Mouse (Mus musculus) hindbrain, embryonic 14.5 days (tissue): ENCODE results near the gene Cadps2. TPM values are rescaled to one million over a fixed set of nuclear protein-coding genes. Genes with fewer than 3 reads are reported as not detected.
A peak's percentile ranks its signal among the peaks of the same experiment; 100 is the strongest.

ENCODE experiments used
- ATAC-seq: fragments of 200-750 bp; cut with Nextera tagmentation; 2 replicates; pipeline ENCODE4 v1.8.0; 2017; ENCODE audit warnings: moderate number of reproducible peaks, mild to moderate bottlenecking, moderate TSS enrichment, moderate library complexity; ENCODE audit not compliant: low FRiP score
- DNase-seq: peaks from one replicate; pipeline ENCODE4 v3.0.0-alpha.2; 2015; ENCODE audit warnings: low spot score
- H3K27ac ChIP-seq: fragments of 300-500 bp; sonication (generic); 2 replicates; pipeline ENCODE4 v1.5.1; 2014; ENCODE audit warnings: mild to moderate bottlenecking, moderate library complexity
- H3K27me3 ChIP-seq: fragments of 300-500 bp; sonication (generic); 2 replicates; pipeline ENCODE4 v1.6.1; 2014; ENCODE audit warnings: mild to moderate bottlenecking, low read length, mixed read lengths; ENCODE audit not compliant: control insufficient read depth, insufficient read depth
- H3K36me3 ChIP-seq: fragments of 300-500 bp; sonication (generic); replicated peaks from 2 replicates; pipeline ENCODE4 v1.6.1; 2014; ENCODE audit not compliant: control insufficient read depth, insufficient read depth
- H3K4me1 ChIP-seq: fragments of 300-500 bp; sonication (generic); replicated peaks from 2 replicates; pipeline ENCODE4 v1.6.1; 2014; ENCODE audit warnings: antibody characterized with exemption, low read length, mixed read lengths; ENCODE audit not compliant: control insufficient read depth, insufficient read depth
- H3K4me2 ChIP-seq: fragments of 300-500 bp; sonication (generic); replicated peaks from 2 replicates; pipeline ENCODE4 v1.6.1; 2014; ENCODE audit warnings: mild to moderate bottlenecking, moderate library complexity
- H3K4me3 ChIP-seq: fragments of 300-500 bp; sonication (generic); replicated peaks from 2 replicates; pipeline ENCODE4 v1.5.1; 2014; ENCODE audit warnings: mild to moderate bottlenecking, low read length
- H3K9ac ChIP-seq: fragments of 300-500 bp; sonication (generic); 2 replicates; pipeline ENCODE4 v1.6.1; 2014
- H3K9me3 ChIP-seq: fragments of 300-500 bp; sonication (generic); 2 replicates; pipeline ENCODE4 v1.6.1; 2016; ENCODE audit warnings: low read length; ENCODE audit not compliant: control insufficient read depth
- WGBS: fragments of 180-500 bp; shearing (Covaris S2); extraction: QIAGEN DNeasy Blood & Tissue Kit; methylation state at CpG from one replicate; pipeline ENCODE4 v1.1.7; 2014; 5-methylcytosine and 5-hydroxymethylcytosine counted together
- polyA plus RNA-seq: library from polyadenylated mRNA; unstranded; fragments of >200 nt; fragmentation: Nextera tagmentation; extraction: Ambion mirVana; gene quantifications from 2 replicates; pipeline ENCODE4 v1.2.1, GENCODE M21; 2014

Gene Cadps2
- polyA plus RNA-seq, 1 experiment from 2014 or later = 12.6 TPM

DNA sequence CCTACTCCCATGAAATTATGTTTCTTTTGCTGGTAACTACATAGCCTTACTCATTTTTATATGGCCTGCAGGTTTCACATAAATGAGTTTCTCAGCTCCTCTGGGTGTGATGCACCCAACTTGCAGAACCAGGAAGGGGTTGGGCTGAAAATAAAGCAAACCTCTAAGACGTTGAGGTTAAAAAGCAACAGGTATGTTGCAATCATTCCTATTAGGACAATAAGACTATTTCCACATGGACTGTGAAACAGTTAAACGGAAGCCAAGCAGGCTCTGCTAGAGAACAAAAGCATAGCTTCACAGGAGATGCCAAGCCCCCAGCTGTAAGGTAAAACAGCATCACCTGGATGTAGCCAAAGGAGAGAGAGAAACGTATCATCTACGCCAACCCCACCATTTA, 115.5 kb downstream of the Cadps2 start:
- DNase-seq (no peak), ATAC-seq (no peak)
- 85% methylated on average over 4 of the region's 4 CpGs for WGBS
- Histone ChIP-seq H3K27ac (no peak overlapping the region), H3K4me1 (no peaks in the 10 kb centered on the region), H3K9ac (no peak overlapping the region), H3K9me3 (no peaks in the 10 kb centered on the region), H3K4me2 (no peak overlapping the region), H3K4me3 (no peak overlapping the region), H3K36me3 (no peaks in the 10 kb centered on the region), H3K27me3 (no peaks in the 10 kb centered on the region)

DNA sequence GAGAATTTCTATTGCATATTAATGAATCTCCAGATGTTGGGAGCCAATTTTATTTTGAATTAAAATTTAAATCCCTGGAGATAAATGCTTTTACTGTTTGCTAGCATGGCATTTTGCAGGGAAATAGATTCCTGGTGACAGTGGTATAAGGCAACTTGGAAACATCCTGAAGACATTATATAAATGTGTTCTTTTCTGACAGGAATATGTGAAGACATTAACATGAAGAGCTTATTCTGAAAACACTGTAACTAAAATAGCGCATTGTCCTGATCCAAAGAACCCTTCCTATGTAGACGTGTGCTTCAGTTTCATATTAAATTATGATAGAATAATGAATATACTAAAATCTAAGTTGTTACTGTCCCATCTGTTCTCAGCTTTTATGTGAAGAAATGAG, 118.8 kb downstream of the Cadps2 start:
- no peak overlapping the region for H3K9ac ChIP-seq
- H3K4me1 ChIP-seq = no peaks in the 10 kb centered on the region
- 91% methylated on average over 2 of the region's 2 CpGs for WGBS
- ATAC-seq = no peak
- H3K27me3 ChIP-seq = no peaks in the 10 kb centered on the region
- H3K36me3 ChIP-seq = no peaks in the 10 kb centered on the region
- DNase-seq = no peak
- no peak overlapping the region for H3K4me2 ChIP-seq
- no peak overlapping the region for H3K27ac ChIP-seq
- no peak overlapping the region for H3K4me3 ChIP-seq
- H3K9me3 ChIP-seq = no peaks in the 10 kb centered on the region

DNA sequence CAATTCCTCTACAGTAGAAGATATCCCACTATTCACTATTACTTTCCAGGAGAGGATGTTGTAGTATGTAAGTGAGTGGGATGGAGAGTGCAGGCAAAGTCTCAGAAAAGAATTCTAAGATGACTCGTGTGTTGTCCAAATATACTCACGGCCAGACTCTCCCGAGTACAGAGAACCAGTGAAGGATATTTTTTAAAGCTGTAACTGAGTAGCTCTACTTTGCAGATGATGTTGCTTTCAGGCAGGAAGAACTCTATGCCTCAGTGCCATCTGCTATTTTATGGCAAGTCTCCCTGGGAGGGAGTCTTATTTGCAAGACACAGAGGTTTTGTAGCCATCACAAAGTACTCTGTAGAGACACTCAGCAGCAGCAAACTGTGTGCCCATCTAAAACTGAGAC, 131.7 kb downstream of the Cadps2 start:
- Histone ChIP-seq H3K27ac (no peak overlapping the region), H3K27me3 (no peaks in the 10 kb centered on the region), H3K36me3 (no peaks in the 10 kb centered on the region), H3K4me2 (no peak overlapping the region), H3K9me3 (no peaks in the 10 kb centered on the region), H3K4me1 (no peaks in the 10 kb centered on the region), H3K4me3 (no peak overlapping the region), H3K9ac (no peak overlapping the region)
- no peak for DNase-seq
- 89% methylated on average over 3 of the region's 3 CpGs for WGBS
- ATAC-seq = no peak

DNA sequence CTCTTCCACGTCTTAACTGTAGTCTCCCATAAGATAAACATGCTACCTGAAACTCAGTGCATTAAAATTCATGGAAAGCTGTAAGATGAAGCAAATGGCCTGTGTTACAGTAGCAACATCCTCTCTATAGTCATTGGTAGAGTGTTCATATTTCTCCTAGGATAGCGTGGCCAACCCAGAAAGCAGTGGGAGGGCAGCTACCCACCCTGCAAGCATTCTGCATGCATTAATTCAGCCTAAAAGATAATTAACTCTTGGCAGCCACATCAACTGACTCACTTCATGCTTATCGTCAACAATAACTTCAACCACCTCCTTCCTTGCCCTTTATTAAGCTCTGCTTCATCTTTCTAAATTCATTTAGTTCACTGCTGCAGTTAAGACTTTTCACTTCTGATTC, 138.3 kb downstream of the Cadps2 start:
- no peak overlapping the region for H3K4me3 ChIP-seq
- no peak overlapping the region for H3K4me2 ChIP-seq
- no peaks in the 10 kb centered on the region for H3K27me3 ChIP-seq
- ATAC-seq (no peak), DNase-seq (no peak)
- no peaks in the 10 kb centered on the region for H3K4me1 ChIP-seq
- no peak overlapping the region for H3K9ac ChIP-seq
- 61% methylated on average over 3 of the region's 3 CpGs for WGBS
- no peaks in the 10 kb centered on the region for H3K9me3 ChIP-seq
- H3K27ac ChIP-seq = no peak overlapping the region
- no peaks in the 10 kb centered on the region for H3K36me3 ChIP-seq

DNA sequence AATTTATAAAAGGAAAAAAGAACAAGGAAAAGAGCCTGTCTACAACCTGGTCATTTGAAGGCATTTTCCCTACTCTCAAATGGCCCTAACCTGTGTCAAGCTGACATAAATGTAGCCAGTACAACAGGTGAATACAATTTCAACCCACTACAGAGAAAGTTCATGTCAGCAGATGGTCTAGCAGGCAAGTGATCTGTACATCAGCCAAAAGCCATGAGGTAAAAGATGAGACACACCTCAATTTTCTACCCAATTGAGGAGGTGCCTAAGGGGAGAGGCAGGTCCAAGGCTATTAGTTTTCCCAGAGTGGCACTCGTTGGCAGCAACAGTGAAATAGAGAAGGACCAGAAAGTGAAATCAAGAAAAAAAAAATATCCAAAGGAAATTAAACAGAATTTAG, 161.0 kb downstream of the Cadps2 start:
- Histone ChIP-seq H3K4me2 (no peak overlapping the region), H3K9me3 (no peaks in the 10 kb centered on the region), H3K9ac (no peak overlapping the region), H3K4me3 (no peak overlapping the region), H3K27ac (no peak overlapping the region), H3K4me1 (no peaks in the 10 kb centered on the region), H3K36me3 (no peaks in the 10 kb centered on the region), H3K27me3 (no peaks in the 10 kb centered on the region)
- WGBS = 79% methylated on average over 1 of the region's 1 CpGs
- ATAC-seq (no peak), DNase-seq (no peak)

DNA sequence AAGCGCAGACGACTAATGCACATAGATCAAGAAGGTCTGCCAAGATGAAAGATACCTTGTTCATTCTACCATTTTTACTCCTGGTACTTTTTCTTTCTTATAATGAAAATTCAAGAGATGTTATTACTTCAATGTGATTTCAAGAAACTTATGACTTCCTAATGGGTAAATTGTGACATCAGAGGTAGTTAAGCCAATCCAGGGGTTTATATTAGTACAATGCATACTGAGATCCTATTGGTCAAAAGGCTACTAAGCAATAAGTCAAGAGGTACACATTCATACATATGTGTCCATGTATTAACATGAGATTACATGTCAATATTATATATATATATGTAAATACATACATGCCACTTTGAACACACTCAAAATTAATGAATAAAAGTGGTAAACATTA, 184.2 kb downstream of the Cadps2 start, which contains the start of gene Rnf148:
Gene Rnf148 (minus strand): TSS at position 101 of the 400 bp plus-strand sequence.
- no peak within 1 kb of the TSS for H3K27ac ChIP-seq
- H3K4me2 ChIP-seq = no peak within 1 kb of the TSS
- no peaks in the 10 kb centered on the region for H3K27me3 ChIP-seq
- ATAC-seq = no peak
- no peak within 1 kb of the TSS for H3K9ac ChIP-seq
- no peaks in the 10 kb centered on the region for H3K4me1 ChIP-seq
- DNase-seq = no peak
- H3K4me3 ChIP-seq = no peak within 1 kb of the TSS
- H3K9me3 ChIP-seq = no peaks in the 10 kb centered on the region
- no peaks in the 10 kb centered on the region for H3K36me3 ChIP-seq
- WGBS = 93% methylated on average over 2 of the region's 2 CpGs

DNA sequence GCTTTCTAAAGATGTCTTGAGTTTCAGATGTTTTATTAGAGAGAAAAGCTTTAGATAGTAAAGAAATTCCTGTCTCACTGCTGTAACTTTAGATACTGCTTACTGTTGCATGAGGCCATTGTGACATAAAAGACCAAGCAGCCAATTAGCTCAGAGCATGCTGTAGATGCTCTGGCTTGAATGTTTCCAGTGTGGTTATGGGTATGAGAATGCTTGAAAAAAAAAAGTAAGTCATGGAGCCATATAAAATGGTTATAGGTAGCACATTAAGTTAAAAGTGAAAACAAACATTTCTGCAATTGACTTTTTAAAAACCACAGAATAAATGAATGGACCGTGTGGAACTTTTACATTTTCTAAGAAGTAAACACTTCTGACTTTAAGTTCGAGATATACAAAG, 189.0 kb downstream of the Cadps2 start, which contains the start of gene Rnf133:
Gene Rnf133 (minus strand): TSS at position 101 of the 400 bp plus-strand sequence.
- ATAC-seq = no peak
- Histone ChIP-seq H3K9me3 (no peaks in the 10 kb centered on the region), H3K9ac (no peak within 1 kb of the TSS), H3K4me1 (no peaks in the 10 kb centered on the region), H3K4me3 (no peak within 1 kb of the TSS), H3K27me3 (no peaks in the 10 kb centered on the region), H3K36me3 (no peaks in the 10 kb centered on the region), H3K4me2 (no peak within 1 kb of the TSS), H3K27ac (no peak within 1 kb of the TSS)
- WGBS = 98% methylated on average over 2 of the region's 2 CpGs
- no peak for DNase-seq

DNA sequence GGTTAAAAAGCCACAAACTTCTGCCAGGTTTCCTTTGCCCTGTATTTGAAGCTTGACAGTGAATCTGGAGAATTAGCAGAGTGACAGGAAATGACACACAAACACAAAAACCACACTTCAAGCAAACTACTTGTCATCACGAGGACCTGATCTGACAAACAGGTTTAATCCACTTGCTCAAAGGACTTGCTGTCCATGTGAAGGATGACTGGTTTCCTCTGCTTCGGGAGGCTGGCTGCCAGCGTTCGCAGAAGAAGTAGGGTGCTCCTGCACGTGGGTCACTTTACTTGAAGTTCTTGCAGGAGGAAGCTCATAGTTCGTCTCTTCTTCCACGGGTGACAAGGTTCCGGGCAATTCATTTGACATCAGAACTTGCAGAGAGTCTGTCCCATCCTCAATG, 190.5 kb downstream of the Cadps2 start:
- no peaks in the 10 kb centered on the region for H3K27me3 ChIP-seq
- DNase-seq = no peak
- no peak overlapping the region for H3K27ac ChIP-seq
- H3K4me2 ChIP-seq = no peak overlapping the region
- no peak for ATAC-seq
- H3K4me1 ChIP-seq = no peaks in the 10 kb centered on the region
- WGBS = 90% methylated on average over 8 of the region's 8 CpGs
- H3K4me3 ChIP-seq = no peak overlapping the region
- no peaks in the 10 kb centered on the region for H3K36me3 ChIP-seq
- H3K9ac ChIP-seq = no peak overlapping the region
- no peaks in the 10 kb centered on the region for H3K9me3 ChIP-seq

DNA sequence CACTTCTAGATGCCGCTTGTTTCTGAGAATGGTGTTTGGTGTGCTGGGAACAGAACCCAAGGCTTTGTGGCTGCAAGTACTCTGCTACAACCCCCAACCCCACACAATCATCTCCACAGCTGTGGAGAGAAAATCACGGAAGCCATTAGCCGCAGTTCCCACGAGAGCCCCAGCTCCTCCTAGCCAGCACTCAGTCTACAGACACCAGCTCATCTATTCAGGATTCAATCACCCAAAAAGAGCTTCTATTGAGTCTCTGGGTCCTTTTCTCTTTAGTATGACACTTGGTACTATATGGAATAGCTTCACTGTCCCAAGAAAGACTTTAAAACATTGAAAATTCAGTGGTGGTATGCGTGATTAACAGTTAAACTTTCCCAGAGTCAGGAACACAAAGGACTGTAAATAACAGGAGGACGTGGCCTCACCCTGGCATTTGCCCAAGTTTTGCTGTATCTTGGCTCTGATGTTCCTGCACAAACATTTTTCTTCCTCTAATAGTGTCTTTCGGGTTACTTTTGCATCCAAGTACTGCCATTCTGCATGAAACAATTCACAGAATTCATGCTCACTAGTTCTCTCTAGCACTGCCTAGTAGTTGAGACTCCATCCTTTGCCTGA, 191.5 kb downstream of the Cadps2 start:
- Histone ChIP-seq H3K4me2 (no peak overlapping the region), H3K9ac (no peak overlapping the region), H3K27ac (no peak overlapping the region), H3K9me3 (no peaks in the 10 kb centered on the region), H3K4me1 (no peaks in the 10 kb centered on the region), H3K27me3 (no peaks in the 10 kb centered on the region), H3K36me3 (no peaks in the 10 kb centered on the region), H3K4me3 (no peak overlapping the region)
- peak; percentile 66; the same call in 1 of the 2 replicates for ATAC-seq
- 66% methylated on average over 7 of the region's 7 CpGs for WGBS
- no peak for DNase-seq

DNA sequence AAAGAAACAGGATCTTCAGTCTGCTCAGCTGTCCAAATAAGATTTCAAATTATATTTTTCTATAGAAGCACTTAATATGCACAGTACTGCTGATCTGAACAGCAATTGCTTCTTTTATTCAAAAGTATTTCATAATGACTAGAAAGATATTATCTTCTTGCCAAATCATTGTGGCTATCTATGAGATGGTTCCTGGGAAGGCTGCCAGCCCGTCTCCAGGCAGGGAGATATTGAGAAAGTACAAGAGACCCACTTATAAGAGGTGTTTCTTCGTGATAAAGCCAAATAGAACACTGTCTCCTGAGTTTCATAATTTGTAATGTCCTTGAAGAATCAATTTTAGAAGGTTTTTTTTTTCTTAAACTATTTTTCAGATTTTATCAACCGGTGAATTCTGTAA, 202.1 kb downstream of the Cadps2 start:
- Histone ChIP-seq H3K27ac (no peak overlapping the region), H3K27me3 (no peaks in the 10 kb centered on the region), H3K4me2 (no peak overlapping the region), H3K4me3 (no peak overlapping the region), H3K9me3 (no peaks in the 10 kb centered on the region), H3K9ac (no peak overlapping the region), H3K36me3 (no peaks in the 10 kb centered on the region), H3K4me1 (no peaks in the 10 kb centered on the region)
- WGBS = 73% methylated on average over 3 of the region's 3 CpGs
- ATAC-seq (no peak), DNase-seq (no peak)
